Mouse (Mus musculus) ES-E14 (cell line): ENCODE measurements around the gene Rsrp1. TPM values are rescaled to one million over a fixed set of nuclear protein-coding genes. Genes with fewer than 3 reads are reported as not detected.
A peak's percentile ranks its signal among the peaks of the same experiment; 100 is the strongest.

Source experiments
- DNase-seq: peaks from one replicate; pipeline ENCODE4 v3.0.0-alpha.2; 2013; ENCODE audit warnings: low read depth, low spot score
- H3K27ac ChIP-seq: 2 replicates; pipeline ENCODE4 v1.5.1; 2012; ENCODE audit warnings: low read depth, mild to moderate bottlenecking, low read length, moderate library complexity, mixed read lengths; ENCODE audit not compliant: poor library complexity, insufficient read depth, severe bottlenecking
- H3K36me3 ChIP-seq: 2 replicates; pipeline ENCODE4 v1.6.1; 2012; ENCODE audit warnings: mild to moderate bottlenecking, low read length, moderate library complexity, mixed read lengths; ENCODE audit not compliant: control insufficient read depth, poor library complexity, insufficient read depth, severe bottlenecking
- H3K4me1 ChIP-seq, 2 experiments: fragments of 150-350 bp in 1 of 2; sonication (generic) in 1 of 2; 2 replicates each; pipeline ENCODE4 v1.6.1; 2012; ENCODE audit warnings: low read length in 2 of 2, mild to moderate bottlenecking in 1 of 2, mixed read lengths in 1 of 2; ENCODE audit not compliant: control insufficient read depth in 2 of 2, insufficient read depth in 2 of 2, poor library complexity in 1 of 2
- H3K4me3 ChIP-seq, 2 experiments: fragments of 150-350 bp in 1 of 2; sonication (generic) in 1 of 2; 2 replicates each; pipeline ENCODE4 v1.5.1; 2012; ENCODE audit warnings: low read length in 2 of 2, low read depth in 1 of 2, mild to moderate bottlenecking in 1 of 2, mixed read lengths in 1 of 2; ENCODE audit not compliant: insufficient read depth in 1 of 2, poor library complexity in 1 of 2, severe bottlenecking in 1 of 2
- H3K9ac ChIP-seq: 2 replicates; pipeline ENCODE4 v1.6.1; 2012; ENCODE audit warnings: low read depth, mild to moderate bottlenecking, low read length, mixed read lengths; ENCODE audit not compliant: poor library complexity, insufficient read depth, severe bottlenecking
- H3K9me3 ChIP-seq: fragments of 150-350 bp; sonication (generic); 2 replicates; pipeline ENCODE4 v1.6.1; 2012; ENCODE audit warnings: low read depth, mild to moderate bottlenecking, low read length; ENCODE audit not compliant: control insufficient read depth, insufficient read depth
- CHD2 ChIP-seq: IDR thresholded peaks from 2 replicates; pipeline ENCODE4 v1.6.1; 2014; ENCODE audit warnings: mild to moderate bottlenecking, low read depth, low read length, inconsistent platforms
- HCFC1 ChIP-seq: IDR thresholded peaks from 2 replicates; pipeline ENCODE4 v1.6.1; 2012; ENCODE audit warnings: low read length, inconsistent platforms, borderline replicate concordance; ENCODE audit not compliant: insufficient read depth
- MAFK ChIP-seq: IDR thresholded peaks from 2 replicates; pipeline ENCODE4 v1.6.1; 2014; ENCODE audit warnings: mild to moderate bottlenecking, low read depth, low read length, inconsistent platforms; ENCODE audit not compliant: insufficient read depth
- ZC3H11A ChIP-seq: IDR thresholded peaks from 2 replicates; pipeline ENCODE4 v1.6.1; 2012; ENCODE audit warnings: low read depth, mild to moderate bottlenecking, inconsistent platforms, low read length, borderline replicate concordance
- ZNF384 ChIP-seq: IDR thresholded peaks from 2 replicates; pipeline ENCODE4 v1.6.1; 2012; ENCODE audit warnings: low read depth, low read length, inconsistent platforms
- in situ Hi-C, 2 experiments: fragments of 600-800 bp; cut with MboI; formaldehyde crosslinking; loops; one replicate each; pipeline ENCODE4 v1.15.1; 2025; ENCODE audit warnings: low sequenced_read_pairs in 2 of 2, inconsistent platforms in 1 of 2; ENCODE audit not compliant: unreplicated experiment in 2 of 2
- total RNA-seq: library from RNA; depleted of rRNA; stranded (reverse); fragments of 300-350 nt; gene quantifications from 2 replicates; pipeline ENCODE4 v1.2.3, GENCODE M21; 2012

Gene Rsrp1
- total RNA-seq, 1 experiment = 93.9 TPM

- H3K9ac ChIP-seq = no peak overlapping the region
- H3K27ac ChIP-seq = no peak overlapping the region
- in situ Hi-C loops = no loop called here
- H3K4me1 ChIP-seq = peaks cover 2 to 3% of the 10 kb centered on the region in 2 experiments; a peak in 1 of 4 replicates
- TF ChIP-seq HCFC1 = no peak
- no peak for TF ChIP-seq ZC3H11A
- no peak for TF ChIP-seq MAFK
- no peaks in the 10 kb centered on the region for H3K9me3 ChIP-seq
- no peaks in the 10 kb centered on the region for H3K36me3 ChIP-seq
- H3K4me3 ChIP-seq = no peak overlapping the region
- DNase-seq = no peak
These were observed 27.2 kb downstream of the Rsrp1 start for GRCm38 (mm10) chr4:134950518-134951091.

DNA sequence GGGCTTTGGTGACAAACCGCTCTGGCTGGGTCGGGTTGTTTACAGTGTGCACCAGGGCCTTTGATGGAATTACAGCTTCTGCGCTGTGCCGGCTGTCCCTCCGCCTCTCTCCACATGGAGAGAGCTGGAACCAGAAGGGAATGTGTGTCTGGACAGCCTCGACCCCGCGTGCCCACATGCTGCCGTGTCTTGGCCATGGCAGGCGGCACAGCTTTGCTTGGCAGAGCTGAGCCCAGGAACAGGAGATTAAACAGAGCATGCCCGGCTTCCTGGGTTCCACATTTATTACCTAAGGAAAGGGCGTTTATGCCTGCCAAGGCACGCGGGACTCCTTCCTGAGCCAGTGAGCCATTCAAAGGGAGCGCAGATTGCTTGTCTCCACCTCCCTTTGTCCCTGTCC lies 31.1 kb downstream of the Rsrp1 start:
- peak overlapping the region; percentile 49 to 51 for H3K4me3 ChIP-seq
- no peaks in the 10 kb centered on the region for H3K9me3 ChIP-seq
- in situ Hi-C loops = no loop called here
- no peaks in the 10 kb centered on the region for H3K36me3 ChIP-seq
- H3K4me1 ChIP-seq = peaks cover 3 to 5% of the 10 kb centered on the region in 2 experiments; a peak in 2 of 4 replicates
- peak overlapping the region; percentile 40; the same call in 1 of the 2 replicates for H3K9ac ChIP-seq
- H3K27ac ChIP-seq = no peak overlapping the region
- no peak for DNase-seq
- TF ChIP-seq MAFK (no peak), ZC3H11A (no peak), ZNF384 (no peak), HCFC1 (no peak), CHD2 (no peak)

GRCm38 (mm10) chr4:134955196-134955595 lies 31.8 kb downstream of the Rsrp1 start:
- Histone ChIP-seq H3K9me3 (no peaks in the 10 kb centered on the region), H3K4me1 (peaks cover 3 to 5% of the 10 kb centered on the region in 2 experiments; a peak in 2 of 4 replicates), H3K4me3 (no peak overlapping the region), H3K36me3 (no peaks in the 10 kb centered on the region), H3K9ac (no peak overlapping the region), H3K27ac (no peak overlapping the region)
- DNase-seq = no peak
- TF ChIP-seq MAFK (no peak), HCFC1 (no peak), ZC3H11A (no peak), CHD2 (no peak), ZNF384 (no peak)
- in situ Hi-C loops = no loop called here

DNA sequence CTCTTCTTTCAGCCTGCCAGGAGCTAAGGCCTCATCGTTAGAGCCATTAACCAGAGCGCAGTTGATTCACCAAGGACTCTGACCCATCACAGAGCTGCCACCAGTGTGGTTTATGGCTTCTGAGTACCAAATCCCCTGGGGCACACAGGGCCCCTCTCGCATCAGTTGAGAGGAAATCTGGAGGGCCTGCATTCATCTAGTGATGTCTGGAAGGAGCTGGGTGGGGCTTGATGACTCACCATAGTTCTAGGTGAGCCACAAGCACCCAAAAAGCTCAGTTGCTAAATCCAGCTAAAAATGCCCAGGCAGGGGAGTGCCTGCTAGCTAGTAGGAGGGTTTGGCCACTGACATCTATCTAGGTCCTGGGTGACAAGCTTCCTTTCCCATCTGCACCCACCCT lies 32.5 kb downstream of the Rsrp1 start:
- in situ Hi-C loops = no loop called here
- TF ChIP-seq ZNF384 (no peak), MAFK (no peak), ZC3H11A (no peak), HCFC1 (no peak)
- peaks cover 3 to 5% of the 10 kb centered on the region in 2 experiments; a peak in 2 of 4 replicates for H3K4me1 ChIP-seq

DNA sequence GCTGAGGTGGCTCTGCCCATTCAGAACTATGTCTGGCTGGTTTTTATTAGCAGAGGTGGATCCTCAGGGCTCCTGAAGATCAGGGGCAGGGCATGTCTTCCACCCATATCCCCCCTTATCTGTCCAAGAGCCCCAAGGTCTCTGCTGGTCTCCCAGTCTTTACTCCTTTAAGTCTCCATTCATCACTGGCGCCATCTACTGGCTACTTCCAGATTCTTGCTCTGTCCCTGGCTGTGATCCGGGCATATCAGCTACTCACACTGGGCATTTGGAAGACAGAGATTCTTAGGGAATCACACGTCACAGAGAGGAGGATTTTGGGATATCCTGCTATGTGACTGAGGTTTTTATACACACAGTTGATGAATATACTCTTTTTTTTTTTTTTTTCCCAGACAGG lies 32.9 kb downstream of the Rsrp1 start:
- in situ Hi-C loops = no loop called here
- no peak overlapping the region for H3K9ac ChIP-seq
- peaks cover 3 to 5% of the 10 kb centered on the region in 2 experiments; a peak in 2 of 4 replicates for H3K4me1 ChIP-seq
- no peak overlapping the region for H3K27ac ChIP-seq
- no peaks in the 10 kb centered on the region for H3K36me3 ChIP-seq
- DNase-seq = peak; percentile 76
- TF ChIP-seq ZNF384 (no peak), MAFK (no peak), HCFC1 (no peak), ZC3H11A (no peak), CHD2 (no peak)
- H3K9me3 ChIP-seq = no peaks in the 10 kb centered on the region
- H3K4me3 ChIP-seq = no peak overlapping the region

More for the DNA sequence above, 32.5 kb downstream of the Rsrp1 start:
- H3K9me3 ChIP-seq = no peaks in the 10 kb centered on the region
- no peak overlapping the region for H3K4me3 ChIP-seq
- no peak for DNase-seq
- no peaks in the 10 kb centered on the region for H3K36me3 ChIP-seq
- no peak overlapping the region for H3K9ac ChIP-seq
- no peak overlapping the region for H3K27ac ChIP-seq
